In genomic region chr19:5109659-5110453, GRCm38 (mm10) we compare ENCODE assay signal across 8 mouse cellular contexts. TPM values are rescaled to one million over a fixed set of nuclear protein-coding genes. Genes with fewer than 3 reads are reported as not detected.
DNase-seq lines count a peak whose midpoint lies in the region; ATAC-seq and TF ChIP-seq lines count a peak whose summit lies in the region.

No protein-coding gene starts in this region.

- H3K27ac ChIP-seq in limb, embryonic 10.5 days: no peak overlapping the region

- WGBS in limb, embryonic 10.5 days: 75% methylated on average over 19 of the region's 19 CpGs

- no peaks in the 10 kb centered on the region for H3K9me3 ChIP-seq in G1E (replicated peaks)
- no peaks in the 10 kb centered on the region for H3K9me3 ChIP-seq in limb, embryonic 10.5 days (replicated peaks)

- peaks cover 29% of the 10 kb centered on the region for H3K4me1 ChIP-seq in G1E (ENCODE audit: insufficient read depth, low read depth, low read length)
- peaks cover 30% of the 10 kb centered on the region for H3K4me1 ChIP-seq in limb, embryonic 10.5 days

- TF ChIP-seq CTCF in G1E (IDR thresholded peaks at IDR 0.05; ENCODE audit: low read depth, low read length): peak; percentile 20; the same call in 1 of the 2 replicates

- H3K4me3 ChIP-seq in G1E (ENCODE audit: low read depth, low read length): no peak overlapping the region
- H3K4me3 ChIP-seq in limb, embryonic 10.5 days: no peak overlapping the region

- intact Hi-C loops in left cerebral cortex, postnatal 4 days (cut with DNase I): no loop called here
- intact Hi-C loops in left cerebral cortex, postnatal 36 days (cut with DNase I): no loop called here

- ATAC-seq in G1E (ENCODE audit: extremely low read depth, insufficient number of reproducible peaks, low FRiP score, poor library complexity, severe bottlenecking): no peak

- DNase-seq in cerebellum, adult 18-20 months: peak; percentile 46 to 61
- DNase-seq in cerebellum, adult 8-10 months: no peak
- peak; percentile 54 for DNase-seq in left cerebral cortex, postnatal 4 days
- DNase-seq in left cerebral cortex, postnatal 36 days (ENCODE audit: low spot score in 2 of 2): no peak
- DNase-seq in G1E (ENCODE audit: low spot score): no peak
- peak; percentile 48 for DNase-seq in limb, embryonic 10.5 days (ENCODE audit: low spot score)
- no peak for DNase-seq in right cerebral cortex, adult 18-20 months
- no peak for DNase-seq in natural killer cell, adult 2 months (ENCODE audit: low spot score in 2 of 2)

- H3K27me3 ChIP-seq in G1E (ENCODE audit: insufficient read depth, low read length): no peaks in the 10 kb centered on the region
- H3K27me3 ChIP-seq in limb, embryonic 10.5 days (ENCODE audit: low read depth, poor library complexity, severe bottlenecking): no peaks in the 10 kb centered on the region

- H3K36me3 ChIP-seq in G1E (replicated peaks): peaks cover 46% of the 10 kb centered on the region
- peaks cover 76% of the 10 kb centered on the region for H3K36me3 ChIP-seq in limb, embryonic 10.5 days

RNA-seq across cellular contexts. Expression of gene Rab1b, which starts 3.0 kb away (rescaled TPM):
- total RNA-seq in left cerebral cortex, postnatal 4 days (2021): 100 to 1,000 TPM; 137 to 148 TPM
- 100 to 1,000 TPM; 141 to 170 TPM for total RNA-seq in left cerebral cortex, postnatal 36 days (2021)
- total RNA-seq in G1E (2014; fragmentation: Nextera tagmentation) (35.9 and 47.6 TPM in 2 replicates), G1E (2017) (90.4 and 109 TPM in 2 replicates)
- polyA plus RNA-seq in G1E (2012): 195 and 231 TPM in 2 replicates
- polyA plus RNA-seq in limb, embryonic 10.5 days (2016; fragmentation: Nextera tagmentation; extraction: Ambion mirVana): 276 and 296 TPM in 2 replicates

RNA-seq across cellular contexts. Expression of gene Klc2, which starts 8.5 kb away (rescaled TPM):
- 100 to 1,000 TPM; 155 to 159 TPM for total RNA-seq in left cerebral cortex, postnatal 4 days (2021)
- 100 to 1,000 TPM; 255 to 284 TPM for total RNA-seq in left cerebral cortex, postnatal 36 days (2021)
- total RNA-seq in G1E (2014; fragmentation: Nextera tagmentation) (6.8 and 10.7 TPM in 2 replicates), G1E (2017) (2.6 and 3.4 TPM in 2 replicates)
- polyA plus RNA-seq in G1E (2012): 8.2 and 10.1 TPM in 2 replicates
- polyA plus RNA-seq in limb, embryonic 10.5 days (2016; fragmentation: Nextera tagmentation; extraction: Ambion mirVana): 28.2 and 30.6 TPM in 2 replicates

RNA-seq across cellular contexts. Expression of gene Cnih2, which starts 11.5 kb away (rescaled TPM):
- total RNA-seq in left cerebral cortex, postnatal 4 days (2021): 100 to 1,000 TPM; 393 to 412 TPM
- 100 to 1,000 TPM; 260 to 267 TPM for total RNA-seq in left cerebral cortex, postnatal 36 days (2021)
- total RNA-seq in G1E (2014; fragmentation: Nextera tagmentation) (0.53 and 2.1 TPM in 2 replicates), G1E (2017) (not detected in 2 replicates)
- 1.6 and 1.9 TPM in 2 replicates for polyA plus RNA-seq in G1E (2012)
- 20.2 and 28.1 TPM in 2 replicates for polyA plus RNA-seq in limb, embryonic 10.5 days (2016; fragmentation: Nextera tagmentation; extraction: Ambion mirVana)

RNA-seq across cellular contexts. Expression of gene Yif1a, which starts 21.5 kb away (rescaled TPM):
- 10 to 100 TPM; 22.0 to 24.4 TPM for total RNA-seq in left cerebral cortex, postnatal 4 days (2021)
- total RNA-seq in left cerebral cortex, postnatal 36 days (2021): 10 to 100 TPM; 24.8 to 26.1 TPM
- total RNA-seq in G1E (2014; fragmentation: Nextera tagmentation) (44.2 and 55.9 TPM in 2 replicates), G1E (2017) (12.8 and 19.7 TPM in 2 replicates)
- 11.3 and 11.5 TPM in 2 replicates for polyA plus RNA-seq in G1E (2012)
- 65.4 and 78.0 TPM in 2 replicates for polyA plus RNA-seq in limb, embryonic 10.5 days (2016; fragmentation: Nextera tagmentation; extraction: Ambion mirVana)

RNA-seq across cellular contexts. Expression of gene Tmem151a, which starts 24.5 kb away (rescaled TPM):
- 10 to 100 TPM; 47.7 to 55.3 TPM for total RNA-seq in left cerebral cortex, postnatal 4 days (2021)
- total RNA-seq in left cerebral cortex, postnatal 36 days (2021): 100 to 1,000 TPM; 152 to 188 TPM
- not detected in 2 replicates for total RNA-seq in G1E (2014; fragmentation: Nextera tagmentation)
- 0.06 and 0.16 TPM in 2 replicates for total RNA-seq in G1E (2017)
- polyA plus RNA-seq in G1E (2012): not detected in 2 replicates
- 2.4 and 2.5 TPM in 2 replicates for polyA plus RNA-seq in limb, embryonic 10.5 days (2016; fragmentation: Nextera tagmentation; extraction: Ambion mirVana)

Comparison
In these comparisons a context has a peak if more than half of its experiments do, and no peak if none do; other contexts are left out.
1. DNase-seq: peak in cerebellum, adult 18-20 months (2 of 2), left cerebral cortex, postnatal 4 days (single experiment) and limb, embryonic 10.5 days (single experiment); none in cerebellum, adult 8-10 months (single experiment), left cerebral cortex, postnatal 36 days (0 of 2), G1E (single experiment), right cerebral cortex, adult 18-20 months (single experiment) and natural killer cell, adult 2 months (0 of 2).
2. RNA of gene Klc2, which starts 8.5 kb away (total RNA-seq): 255 to 284 TPM in left cerebral cortex, postnatal 36 days and 155 to 159 TPM in left cerebral cortex, postnatal 4 days; 2.6 to 10.7 TPM in G1E; every median in the first group is over 10 times any median in the second.
3. RNA of gene Cnih2, which starts 11.5 kb away (total RNA-seq): 393 to 412 TPM in left cerebral cortex, postnatal 4 days and 260 to 267 TPM in left cerebral cortex, postnatal 36 days; 0.53 to 2.1 TPM in G1E; every median in the first group is over 10 times any median in the second.